Mouse (Mus musculus) MEL (cell line): ENCODE measurements around the gene Ptpn12. TPM values are rescaled to one million over a fixed set of nuclear protein-coding genes. Genes with fewer than 3 reads are reported as not detected.
A peak's percentile ranks its signal among the peaks of the same experiment; 100 is the strongest.

Source experiments
- DNase-seq: peaks from one replicate; pipeline ENCODE4 v3.0.0; 2011; ENCODE audit warnings: low read depth, low spot score
- H3K27ac ChIP-seq: 2 replicates; pipeline ENCODE4 v1.5.1; 2012; ENCODE audit warnings: low read depth, mild to moderate bottlenecking, control low read depth, low read length, moderate library complexity; ENCODE audit not compliant: control insufficient read depth
- H3K27me3 ChIP-seq, 2 experiments: fragments of 150-350 bp in 1 of 2; sonication (generic) in 1 of 2; 2 replicates each; pipeline ENCODE4 v1.6.1; 2012; ENCODE audit warnings: low read length in 2 of 2, mild to moderate bottlenecking in 2 of 2, improper control_type of control experiment in 1 of 2, moderate library complexity in 1 of 2; ENCODE audit not compliant: insufficient read depth in 2 of 2, control insufficient read depth in 1 of 2
- H3K36me3 ChIP-seq, 2 experiments: 2 replicates each; pipeline ENCODE4 v1.6.1; 2012 to 2014; ENCODE audit warnings: low read length in 2 of 2, improper control_type of control experiment in 1 of 2, inconsistent platforms in 1 of 2, mild to moderate bottlenecking in 1 of 2; ENCODE audit not compliant: insufficient read depth in 2 of 2, control insufficient read depth in 1 of 2
- H3K4me1 ChIP-seq, 2 experiments: fragments of 150-350 bp in 1 of 2; sonication (generic) in 1 of 2; 2 replicates each; pipeline ENCODE4 v1.6.1; 2012; ENCODE audit warnings: low read length in 2 of 2, improper control_type of control experiment in 1 of 2, mild to moderate bottlenecking in 1 of 2; ENCODE audit not compliant: insufficient read depth in 2 of 2, control insufficient read depth in 1 of 2
- H3K4me3 ChIP-seq, 2 experiments: fragments of 150-350 bp in 1 of 2; sonication (generic) in 1 of 2; 2 replicates each; pipeline ENCODE4 v1.5.1; 2012; ENCODE audit warnings: low read depth in 2 of 2, low read length in 2 of 2, mild to moderate bottlenecking in 2 of 2, moderate library complexity in 2 of 2, control low read depth in 1 of 2, improper control_type of control experiment in 1 of 2; ENCODE audit not compliant: control insufficient read depth in 1 of 2, insufficient read depth in 1 of 2
- H3K79me2 ChIP-seq: 2 replicates; pipeline ENCODE4 v1.6.1; 2012; ENCODE audit warnings: mild to moderate bottlenecking, low read length, moderate library complexity; ENCODE audit not compliant: control insufficient read depth, poor library complexity, insufficient read depth
- H3K9ac ChIP-seq: 2 replicates; pipeline ENCODE4 v1.6.1; 2012; ENCODE audit warnings: low read depth, mild to moderate bottlenecking, control low read depth, low read length, moderate library complexity; ENCODE audit not compliant: control insufficient read depth, poor library complexity, severe bottlenecking
- H3K9me3 ChIP-seq: fragments of 150-350 bp; sonication (generic); replicated peaks from 2 replicates; pipeline ENCODE4 v1.6.1; 2012; ENCODE audit warnings: mild to moderate bottlenecking, low read length, improper control_type of control experiment, moderate library complexity; ENCODE audit not compliant: insufficient read depth
- BHLHE40 ChIP-seq: IDR thresholded peaks from 2 replicates; pipeline ENCODE4 v1.6.1; 2012; ENCODE audit warnings: low read depth, mild to moderate bottlenecking, inconsistent platforms, low read length, improper control_type of control experiment, borderline replicate concordance
- E2F4 ChIP-seq: IDR thresholded peaks from 2 replicates; pipeline ENCODE4 v1.6.1; 2011; ENCODE audit warnings: low read depth, low read length, improper control_type of control experiment, borderline replicate concordance
- ELF1 ChIP-seq: IDR thresholded peaks from 2 replicates; pipeline ENCODE4 v1.6.1; 2014; ENCODE audit warnings: low read depth, mild to moderate bottlenecking, inconsistent platforms, low read length, improper control_type of control experiment, moderate library complexity
- EP300 ChIP-seq, 2 experiments: IDR thresholded peaks; 2 replicates each; pipeline ENCODE4 v1.6.1; 2011; ENCODE audit warnings: improper control_type of control experiment in 2 of 2, low read length in 2 of 2, low read depth in 1 of 2, mild to moderate bottlenecking in 1 of 2
- HCFC1 ChIP-seq: IDR thresholded peaks from 2 replicates; pipeline ENCODE4 v1.6.1; 2012; ENCODE audit warnings: low read depth, mild to moderate bottlenecking, inconsistent platforms, low read length, improper control_type of control experiment, moderate library complexity
- JUND ChIP-seq: IDR thresholded peaks from 2 replicates; pipeline ENCODE4 v1.6.1; 2011; ENCODE audit warnings: low read depth, mild to moderate bottlenecking, improper control_type of control experiment, low read length
- MAX ChIP-seq: IDR thresholded peaks from 2 replicates; pipeline ENCODE4 v1.6.1; 2011; ENCODE audit warnings: low read length, improper control_type of control experiment
- MXI1 ChIP-seq: IDR thresholded peaks from 2 replicates; pipeline ENCODE4 v1.6.1; 2011; ENCODE audit warnings: mild to moderate bottlenecking, low read depth, low read length, improper control_type of control experiment
- MYC ChIP-seq: IDR thresholded peaks from 2 replicates; pipeline ENCODE4 v1.6.1; 2011; ENCODE audit warnings: low read depth, mild to moderate bottlenecking, low read length, improper control_type of control experiment, moderate library complexity
- POLR2AphosphoS2 ChIP-seq: IDR thresholded peaks from 2 replicates; pipeline ENCODE4 v1.6.1; 2011; ENCODE audit warnings: low read length, improper control_type of control experiment
- POLR2AphosphoS5 ChIP-seq: IDR thresholded peaks from 2 replicates; pipeline ENCODE4 v1.6.1; 2012; ENCODE audit warnings: low read depth, borderline replicate concordance, mild to moderate bottlenecking, inconsistent platforms, low read length, moderate library complexity, mixed read lengths
- SIN3A ChIP-seq: IDR thresholded peaks from 2 replicates; pipeline ENCODE4 v1.6.1; 2012; ENCODE audit warnings: low read length, improper control_type of control experiment, inconsistent platforms
- SMC3 ChIP-seq: IDR thresholded peaks from 2 replicates; pipeline ENCODE4 v1.6.1; 2011; ENCODE audit warnings: low read depth, low read length, improper control_type of control experiment
- UBTF ChIP-seq: IDR thresholded peaks from 2 replicates; pipeline ENCODE4 v1.6.1; 2012; ENCODE audit warnings: low read depth, mild to moderate bottlenecking, inconsistent platforms, low read length, improper control_type of control experiment, moderate library complexity, borderline replicate concordance; ENCODE audit not compliant: insufficient read depth
- USF1 ChIP-seq: IDR thresholded peaks from 2 replicates; pipeline ENCODE4 v1.6.1; 2014; ENCODE audit warnings: low read depth, mild to moderate bottlenecking, inconsistent platforms, low read length, improper control_type of control experiment, moderate library complexity
- ZMIZ1 ChIP-seq: IDR thresholded peaks from 2 replicates; pipeline ENCODE4 v1.6.1; 2012; ENCODE audit warnings: low read depth, mild to moderate bottlenecking, inconsistent platforms, low read length, improper control_type of control experiment, moderate library complexity
- ZNF384 ChIP-seq: IDR thresholded peaks from 2 replicates; pipeline ENCODE4 v1.6.1; 2012; ENCODE audit warnings: low read depth, mild to moderate bottlenecking, inconsistent platforms, low read length, improper control_type of control experiment
- polyA plus RNA-seq, 2 experiments: library from polyadenylated mRNA; stranded (reverse) in 1 of 2; unstranded in 1 of 2; fragments of >175 nt in 1 of 2; fragments of >200 nt in 1 of 2; gene quantifications; 2 replicates each; pipeline versions ENCODE4 v1.2.1 to v1.2.4; 2012; ENCODE audit warnings: low replicate concordance in 2 of 2, low read depth in 1 of 2; ENCODE audit not compliant: insufficient read length in 2 of 2, insufficient read depth in 1 of 2, missing spikeins in 1 of 2
- total RNA-seq: library from RNA; depleted of rRNA; stranded (reverse); fragments of 300-350 nt; gene quantifications from 2 replicates; pipeline ENCODE4 v1.2.3, GENCODE M21; 2012

The Ptpn12 gene
- total and polyA plus RNA-seq, 3 experiments, result 14.8 to 177 (median 58.2) TPM

DNA sequence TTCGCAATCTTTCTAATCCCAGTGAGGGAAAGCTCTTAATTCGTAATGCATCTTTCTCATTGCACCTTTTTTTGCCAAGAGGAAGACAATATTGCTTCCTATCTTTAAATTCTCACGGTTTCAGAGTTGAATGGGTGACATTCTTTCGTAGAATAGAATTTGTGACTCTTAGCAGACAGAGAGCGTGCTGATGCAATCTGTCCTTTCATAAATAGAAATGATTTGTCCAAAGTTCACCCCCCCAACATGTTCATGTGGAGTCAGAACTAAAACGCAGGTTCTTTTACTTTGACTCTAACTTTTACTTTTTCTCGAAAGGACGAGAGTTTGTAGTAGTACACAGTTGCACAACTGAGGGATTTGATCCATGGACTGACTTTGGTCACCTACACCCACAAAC, 884 bp upstream of the Ptpn12 start:
- Histone ChIP-seq H3K4me3 (peak overlapping the region; percentile 74 to 93), H3K27me3 (no peaks in the 10 kb centered on the region), H3K27ac (peak overlapping the region; percentile 93), H3K79me2 (peaks cover 34% of the 10 kb centered on the region), H3K36me3 (peaks cover 0 to 23% of the 10 kb centered on the region in 2 experiments; a peak in 2 of 4 replicates), H3K4me1 (peaks cover 14 to 21% of the 10 kb centered on the region in 2 experiments), H3K9me3 (no peaks in the 10 kb centered on the region), H3K9ac (peak overlapping the region; percentile 85)
- TF ChIP-seq MYC (peak; percentile 35; the same call in 1 of the 2 replicates), SIN3A (0 out of 2 replicates have a peak, but pooled peaks have one; percentile 28), ZNF384 (peak; percentile 54; the same call in 1 of the 2 replicates), ZMIZ1 (no peak), BHLHE40 (no peak), SMC3 (no peak), JUND (no peak), USF1 (no peak), MAX (peak; percentile 33; the same call in 1 of the 2 replicates), MXI1 (peak; percentile 81), POLR2AphosphoS2 (no peak), EP300 (IDR thresholded peaks at IDR 0.05; ENCODE audit: low read depth in 1 of 2, low read length in 2 of 2) (no peak; a peak in 1 of 4 replicates)
- DNase-seq, result peak; percentile 78

DNA sequence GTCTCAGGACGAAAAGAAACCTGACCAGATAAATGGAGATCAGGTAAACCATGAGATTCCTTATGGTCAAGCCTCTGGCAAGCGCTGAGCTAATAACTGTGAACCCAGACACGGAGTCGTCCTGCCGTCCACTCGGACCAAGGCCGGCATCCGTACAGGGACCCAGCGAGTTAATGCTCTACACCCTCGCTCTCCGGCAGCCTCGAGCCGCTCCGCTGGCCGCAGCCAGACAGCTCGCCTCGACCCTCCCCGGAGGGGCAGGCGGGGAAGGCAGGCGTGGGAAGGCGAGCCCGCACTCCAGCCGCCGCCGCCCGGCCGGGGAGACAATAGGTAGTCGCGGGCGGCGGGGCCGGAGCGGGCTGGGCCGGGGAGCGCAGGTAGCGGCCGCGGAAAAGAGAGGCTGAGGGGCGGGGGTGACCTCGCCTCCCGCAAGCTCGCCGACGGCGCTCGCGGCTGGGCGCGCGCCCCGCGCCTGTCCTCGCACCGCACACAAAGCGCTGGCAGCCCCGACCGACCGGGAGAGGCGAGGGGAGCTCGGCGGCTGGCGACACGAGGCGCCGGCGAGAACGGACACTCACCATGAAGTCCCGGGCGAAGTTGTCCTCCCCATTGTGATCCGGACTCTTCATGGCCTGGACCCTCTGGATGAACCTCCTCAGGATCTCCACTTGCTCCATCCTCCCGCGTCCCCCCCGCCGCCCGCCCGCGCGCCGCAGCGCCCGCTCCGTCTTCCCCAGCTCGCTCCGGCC, 466 bp downstream of the Ptpn12 start:
- peaks cover 0 to 35% of the 10 kb centered on the region in 2 experiments; a peak in 2 of 4 replicates for H3K36me3 ChIP-seq
- H3K27me3 ChIP-seq, result no peaks in the 10 kb centered on the region
- H3K79me2 ChIP-seq, result peaks cover 42% of the 10 kb centered on the region
- peak overlapping the region; percentile 87 for H3K27ac ChIP-seq
- H3K9ac ChIP-seq, result peak overlapping the region; percentile 84
- peaks cover 22 to 30% of the 10 kb centered on the region in 2 experiments for H3K4me1 ChIP-seq
- H3K4me3 ChIP-seq, result peak overlapping the region; percentile 90 to 97
- no peaks in the 10 kb centered on the region for H3K9me3 ChIP-seq
- no peak for DNase-seq
- TF ChIP-seq HCFC1 (no peak), POLR2AphosphoS5 (no peak), MAX (0 out of 2 replicates have a peak, but pooled peaks have one; percentile 7), E2F4 (no peak), POLR2AphosphoS2 (no peak), JUND (no peak), ELF1 (no peak), UBTF (peak; percentile 79; the same call in 1 of the 2 replicates), EP300 (IDR thresholded peaks at IDR 0.05; ENCODE audit: low read depth in 1 of 2, low read length in 2 of 2) (no peak)
